Mouse (Mus musculus) left cerebral cortex, postnatal 10 days (tissue): Measurements from ENCODE around the gene Nfxl1. TPM values are rescaled to one million over a fixed set of nuclear protein-coding genes. Genes with fewer than 3 reads are reported as not detected.
A peak's percentile ranks its signal among the peaks of the same experiment; 100 is the strongest.
"Not testable (repeated sequence)": the region's sequence is repeated elsewhere in the genome, so short reads cannot be mapped to it uniquely, and the experiment has no call there.

Experiments
- DNase-seq, 2 experiments: peaks; one replicate each; pipeline ENCODE4 v3.0.0; 2021 to 2022; ENCODE audit warnings: low spot score in 2 of 2, mixed read lengths in 1 of 2; ENCODE audit errors: extremely low spot score in 1 of 2
- intact Hi-C: fragments of 180-260 bp; cut with DNase I; formaldehyde crosslinking; loops from one replicate; pipeline ENCODE4 v1.15.1; 2025
- total RNA-seq, 2 experiments: library from RNA; stranded (reverse); gene quantifications; 2 replicates each; pipeline ENCODE4 v1.2.3; 2021

Nfxl1 gene
- 10 to 100 TPM; 18.1 to 19.1 TPM for total RNA-seq

GRCm38 (mm10) chr5:72559544-72560049 is at the start of gene Nfxl1:
Nfxl1 (minus strand) TSS chr5:72559684.
- DNase-seq: peak; percentile 97 to 98
- intact Hi-C loops: loop anchor here (5.0 kb wide), 1 partner anchor 198 kb away; no protein-coding TSS in a partner anchor

- DNase-seq: no peak
- intact Hi-C loops: no loop called here
Observed at GRCm38 (mm10) chr5:72603138-72603537, 43.7 kb upstream of the Nfxl1 start.

GRCm38 (mm10) chr5:72601006-72601405 is 41.5 kb upstream of the Nfxl1 start:
- intact Hi-C loops: no loop called here
- DNase-seq: peak in 1 of 2 experiments; percentile 26

- intact Hi-C loops: loop anchor here (5.0 kb wide), 1 partner anchor 420 kb away; the partner anchor contains the start of gene Slc10a4
- peak in 1 of 2 experiments; percentile 22 for DNase-seq
Observed at GRCm38 (mm10) chr5:72587192-72587681, 27.8 kb upstream of the Nfxl1 start, which contains the start of gene Gm5868. Gm5868 (minus strand) TSS chr5:72587551.

GRCm38 (mm10) chr5:72586667-72587191 is 27.2 kb upstream of the Nfxl1 start:
- intact Hi-C loops: loop anchor here (5.0 kb wide), 1 partner anchor 421 kb away; the partner anchor contains the start of gene Slc10a4
- not testable (repeated sequence) for DNase-seq

- intact Hi-C loops: loop anchor here (5.0 kb wide), 1 partner anchor 421 kb away; the partner anchor contains the start of gene Slc10a4
- DNase-seq: not testable (repeated sequence)
Observed at GRCm38 (mm10) chr5:72586122-72586521, 26.6 kb upstream of the Nfxl1 start.

GRCm38 (mm10) chr5:72580970-72581332 is 21.5 kb upstream of the Nfxl1 start, which contains the start of gene Zar1:
Zar1 (minus strand) TSS chr5:72581254.
- intact Hi-C loops: not testable (repeated sequence)
- peak in 1 of 2 experiments; percentile 20 for DNase-seq

- intact Hi-C loops: not testable (repeated sequence)
- peak in 1 of 2 experiments; percentile 24 for DNase-seq
Observed at GRCm38 (mm10) chr5:72580088-72580969, 20.8 kb upstream of the Nfxl1 start.

GRCm38 (mm10) chr5:72579599-72579998 is 20.1 kb upstream of the Nfxl1 start:
- intact Hi-C loops, DNase-seq: not testable (repeated sequence)

GRCm38 (mm10) chr5:72565621-72566020 is 6.1 kb upstream of the Nfxl1 start:
- no peak for DNase-seq
- intact Hi-C loops: no loop called here

GRCm38 (mm10) chr5:72563183-72563582 is 3.7 kb upstream of the Nfxl1 start:
- DNase-seq, intact Hi-C loops: not testable (repeated sequence)

- no peak for DNase-seq
- intact Hi-C loops: no loop called here
Observed at GRCm38 (mm10) chr5:72560976-72561628, 1.6 kb upstream of the Nfxl1 start.

GRCm38 (mm10) chr5:72558716-72559526 is 563 bp downstream of the Nfxl1 start:
- DNase-seq: peak; percentile 7 to 72
- intact Hi-C loops: loop anchor here (5.0 kb wide), 1 partner anchor 198 kb away; no protein-coding TSS in a partner anchor

GRCm38 (mm10) chr5:72556245-72556644 is 3.2 kb downstream of the Nfxl1 start:
- DNase-seq: no peak
- intact Hi-C loops: loop anchor here (5.0 kb wide), 1 partner anchor 201 kb away; no protein-coding TSS in a partner anchor

- intact Hi-C loops: no loop called here
- DNase-seq: no peak
Observed at GRCm38 (mm10) chr5:72551209-72551608, 8.3 kb downstream of the Nfxl1 start.

GRCm38 (mm10) chr5:72528896-72529295 is 30.6 kb downstream of the Nfxl1 start:
- intact Hi-C loops: no loop called here
- no peak for DNase-seq

GRCm38 (mm10) chr5:72513808-72514207 is 45.7 kb downstream of the Nfxl1 start:
- DNase-seq: no peak
- intact Hi-C loops: no loop called here

- peak in 1 of 2 experiments; percentile 52 for DNase-seq
Observed at GRCm38 (mm10) chr5:72505740-72506139, 53.7 kb downstream of the Nfxl1 start.

More at GRCm38 (mm10) chr5:72505740-72506139, 53.7 kb downstream of the Nfxl1 start:
- intact Hi-C loops: loop anchor here (2.0 kb wide), 1 partner anchor 155 kb away; no protein-coding TSS in a partner anchor
